Mouse (Mus musculus) heart, postnatal 10 days (tissue): ENCODE results near the gene Dlx2. TPM values are rescaled to one million over a fixed set of nuclear protein-coding genes. Genes with fewer than 3 reads are reported as not detected.
A peak's percentile ranks its signal among the peaks of the same experiment; 100 is the strongest.

ENCODE experiments used
- DNase-seq, 2 experiments: peaks; one replicate each; pipeline ENCODE4 v3.0.0; 2021
- intact Hi-C: fragments of 180-260 bp; cut with DNase I; formaldehyde crosslinking; loops from one replicate; pipeline ENCODE4 v1.15.1; 2025
- total RNA-seq, 2 experiments: library from RNA; stranded (reverse); gene quantifications; 2 replicates each; pipeline ENCODE4 v1.2.3; 2021

The Dlx2 gene
- total RNA-seq, 2 experiments from 2014 or later: not detected

- intact Hi-C loops: loop anchor here (5.0 kb wide), 1 partner anchor 72 kb away; the partner anchor contains the start of gene Metap1d
Observed at GRCm38 (mm10) chr2:71524763-71525162, 21.8 kb downstream of the Dlx2 start.

GRCm38 (mm10) chr2:71523431-71523830 is 23.1 kb downstream of the Dlx2 start:
- no peak for DNase-seq
- intact Hi-C loops: no loop called here

More at GRCm38 (mm10) chr2:71524763-71525162, 21.8 kb downstream of the Dlx2 start:
- DNase-seq: peak; percentile 1 to 14

GRCm38 (mm10) chr2:71522871-71523270 is 23.7 kb downstream of the Dlx2 start:
- no peak for DNase-seq
- intact Hi-C loops: no loop called here

GRCm38 (mm10) chr2:71517466-71518099 is 29.0 kb downstream of the Dlx2 start:
- intact Hi-C loops: no loop called here
- no peak for DNase-seq

- intact Hi-C loops: no loop called here
- DNase-seq: no peak
Observed at GRCm38 (mm10) chr2:71516995-71517394, 29.6 kb downstream of the Dlx2 start.

GRCm38 (mm10) chr2:71512326-71512725 is 34.2 kb downstream of the Dlx2 start:
- intact Hi-C loops: no loop called here

GRCm38 (mm10) chr2:71511209-71511608 is 35.3 kb downstream of the Dlx2 start:
- no peak for DNase-seq
- intact Hi-C loops: no loop called here

More at GRCm38 (mm10) chr2:71512326-71512725, 34.2 kb downstream of the Dlx2 start:
- DNase-seq: no peak

GRCm38 (mm10) chr2:71504852-71505251 is 41.7 kb downstream of the Dlx2 start:
- intact Hi-C loops: no loop called here
- DNase-seq: no peak

GRCm38 (mm10) chr2:71499276-71500230 is 47.0 kb downstream of the Dlx2 start:
- DNase-seq: no peak
- intact Hi-C loops: no loop called here

GRCm38 (mm10) chr2:71497175-71497574 is 49.4 kb downstream of the Dlx2 start:
- DNase-seq: no peak
- intact Hi-C loops: no loop called here

- no peak for DNase-seq
- intact Hi-C loops: no loop called here
Observed at GRCm38 (mm10) chr2:71494971-71495370, 51.6 kb downstream of the Dlx2 start.

- no peak for DNase-seq
- intact Hi-C loops: no loop called here
Observed at GRCm38 (mm10) chr2:71494503-71494902, 52.1 kb downstream of the Dlx2 start.

Other genes starting within 250 kb of the Dlx2 start
- 100 to 1,000 TPM; 213 to 220 TPM for gene Slc25a12, start 179.0 kb downstream of the Dlx2 start, total RNA-seq
- gene Hat1, start 157.8 kb downstream of the Dlx2 start, total RNA-seq: 10 to 100 TPM; 40.7 to 48.3 TPM
- 10 to 100 TPM; 37.3 to 38.4 TPM for gene Metap1d, start 93.5 kb downstream of the Dlx2 start, total RNA-seq
- gene Dlx1, start 18.6 kb downstream of the Dlx2 start, total RNA-seq: under 1 TPM in 1 of 2 experiments, not detected in 1; 0.48 TPM
- gene Itga6, start 198.9 kb upstream of the Dlx2 start, total RNA-seq: 10 to 100 TPM; 95.3 to 98.2 TPM